Mouse (Mus musculus): Measurements from ENCODE around the gene Pla2g6. TPM values are rescaled to one million over a fixed set of nuclear protein-coding genes. Genes with fewer than 3 reads are reported as not detected.
A peak's percentile ranks its signal among the peaks of the same experiment; 100 is the strongest.

The Pla2g6 gene
- polyA plus RNA-seq, 1 experiment from 2014 or later = 11.0 TPM

- no peak for ATAC-seq (ENCODE audit: insufficient number of reproducible peaks, insufficient read depth, low FRiP score, low TSS enrichment, low read depth)
- Histone ChIP-seq H3K36me3 (peaks cover 23% of the 10 kb centered on the region), H3K4me2 (peak overlapping the region; percentile 75), H3K4me1 (replicated peaks) (peaks cover 23% of the 10 kb centered on the region), H3K9me3 (no peaks in the 10 kb centered on the region), H3K27me3 (peaks cover 56% of the 10 kb centered on the region), H3K4me3 (replicated peaks) (peak overlapping the region; percentile 43), H3K9ac (replicated peaks) (peak overlapping the region; percentile 65), H3K27ac (no peak overlapping the region)
- WGBS = 30% methylated on average over 24 of the region's 24 CpGs
Measured at GRCm38 (mm10) chr15:79252580-79252979, 75.6 kb downstream of the Pla2g6 start.

GRCm38 (mm10) chr15:79251781-79252491 lies 76.3 kb downstream of the Pla2g6 start:
- Histone ChIP-seq H3K4me1 (replicated peaks) (peaks cover 23% of the 10 kb centered on the region), H3K36me3 (peaks cover 28% of the 10 kb centered on the region), H3K27ac (no peak overlapping the region), H3K27me3 (peaks cover 56% of the 10 kb centered on the region), H3K9ac (replicated peaks) (peak overlapping the region; percentile 65), H3K4me3 (replicated peaks) (peak overlapping the region; percentile 43), H3K4me2 (peak overlapping the region; percentile 75), H3K9me3 (no peaks in the 10 kb centered on the region)
- 2% methylated on average over 61 of the region's 61 CpGs for WGBS
- peak; percentile 26 for ATAC-seq (ENCODE audit: insufficient number of reproducible peaks, insufficient read depth, low FRiP score, low TSS enrichment, low read depth)

DNA sequence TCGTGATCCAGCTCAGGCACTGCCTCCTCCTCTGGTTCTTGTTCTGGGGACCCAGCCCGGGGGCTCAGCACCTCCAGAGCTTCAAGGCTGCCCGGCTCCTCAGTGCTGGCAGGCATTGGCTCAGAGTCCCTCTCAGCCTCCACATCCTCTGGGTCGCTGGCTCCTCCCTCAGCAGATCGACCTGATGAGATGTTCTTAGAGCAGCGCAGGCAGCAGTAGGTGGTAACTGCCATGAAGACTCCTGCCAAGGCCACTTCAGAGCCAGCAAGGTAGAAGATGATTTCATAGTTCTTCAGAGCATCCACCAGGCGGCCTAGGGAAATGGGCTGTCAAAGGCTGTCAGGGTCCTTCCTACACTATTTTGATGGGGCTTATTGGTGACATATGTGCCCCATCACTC lies 77.0 kb downstream of the Pla2g6 start:
- H3K4me3 ChIP-seq (replicated peaks) = no peak overlapping the region
- H3K9me3 ChIP-seq = no peaks in the 10 kb centered on the region
- no peak overlapping the region for H3K9ac ChIP-seq (replicated peaks)
- no peak overlapping the region for H3K27ac ChIP-seq
- H3K4me1 ChIP-seq (replicated peaks) = peaks cover 23% of the 10 kb centered on the region
- no peak for ATAC-seq (ENCODE audit: insufficient number of reproducible peaks, insufficient read depth, low FRiP score, low TSS enrichment, low read depth)
- H3K4me2 ChIP-seq = no peak overlapping the region
- H3K27me3 ChIP-seq = peaks cover 56% of the 10 kb centered on the region
- H3K36me3 ChIP-seq = peaks cover 36% of the 10 kb centered on the region
- 44% methylated on average over 7 of the region's 7 CpGs for WGBS

- Histone ChIP-seq H3K36me3 (peaks cover 45% of the 10 kb centered on the region), H3K4me1 (replicated peaks) (peaks cover 23% of the 10 kb centered on the region), H3K4me2 (no peak overlapping the region), H3K27me3 (peaks cover 54% of the 10 kb centered on the region), H3K9me3 (no peaks in the 10 kb centered on the region), H3K9ac (replicated peaks) (no peak overlapping the region), H3K27ac (no peak overlapping the region), H3K4me3 (replicated peaks) (no peak overlapping the region)
- 92% methylated on average over 2 of the region's 2 CpGs for WGBS
- no peak for ATAC-seq (ENCODE audit: insufficient number of reproducible peaks, insufficient read depth, low FRiP score, low TSS enrichment, low read depth)
Measured at GRCm38 (mm10) chr15:79250236-79250635, 78.0 kb downstream of the Pla2g6 start.

- peaks cover 5% of the 10 kb centered on the region; the same call in 1 of the 2 replicates for H3K4me1 ChIP-seq (replicated peaks)
- peaks cover 5% of the 10 kb centered on the region; the same call in 1 of the 2 replicates for H3K27me3 ChIP-seq
- 82% methylated on average over 3 of the region's 3 CpGs for WGBS
- H3K4me3 ChIP-seq (replicated peaks) = no peak overlapping the region
- H3K9ac ChIP-seq (replicated peaks) = no peak overlapping the region
- peaks cover 77% of the 10 kb centered on the region for H3K36me3 ChIP-seq
- no peak overlapping the region for H3K27ac ChIP-seq
- H3K4me2 ChIP-seq = no peak overlapping the region
- no peaks in the 10 kb centered on the region for H3K9me3 ChIP-seq
- no peak for ATAC-seq (ENCODE audit: insufficient number of reproducible peaks, insufficient read depth, low FRiP score, low TSS enrichment, low read depth)
Measured at GRCm38 (mm10) chr15:79245321-79245720, 82.9 kb downstream of the Pla2g6 start.

GRCm38 (mm10) chr15:79244071-79244893 lies 83.9 kb downstream of the Pla2g6 start:
- Histone ChIP-seq H3K9ac (replicated peaks) (0 out of 2 replicates have a peak overlapping the region, but pooled peaks have one; percentile 24), H3K27me3 (no peaks in the 10 kb centered on the region), H3K4me2 (no peak overlapping the region), H3K27ac (0 out of 2 replicates have a peak overlapping the region, but pooled peaks have one; percentile 59), H3K4me1 (replicated peaks) (peaks cover 5% of the 10 kb centered on the region; the same call in 1 of the 2 replicates), H3K9me3 (no peaks in the 10 kb centered on the region), H3K4me3 (replicated peaks) (no peak overlapping the region), H3K36me3 (peaks cover 81% of the 10 kb centered on the region)
- 75% methylated on average over 7 of the region's 7 CpGs for WGBS
- ATAC-seq (ENCODE audit: insufficient number of reproducible peaks, insufficient read depth, low FRiP score, low TSS enrichment, low read depth) = no peak

DNA sequence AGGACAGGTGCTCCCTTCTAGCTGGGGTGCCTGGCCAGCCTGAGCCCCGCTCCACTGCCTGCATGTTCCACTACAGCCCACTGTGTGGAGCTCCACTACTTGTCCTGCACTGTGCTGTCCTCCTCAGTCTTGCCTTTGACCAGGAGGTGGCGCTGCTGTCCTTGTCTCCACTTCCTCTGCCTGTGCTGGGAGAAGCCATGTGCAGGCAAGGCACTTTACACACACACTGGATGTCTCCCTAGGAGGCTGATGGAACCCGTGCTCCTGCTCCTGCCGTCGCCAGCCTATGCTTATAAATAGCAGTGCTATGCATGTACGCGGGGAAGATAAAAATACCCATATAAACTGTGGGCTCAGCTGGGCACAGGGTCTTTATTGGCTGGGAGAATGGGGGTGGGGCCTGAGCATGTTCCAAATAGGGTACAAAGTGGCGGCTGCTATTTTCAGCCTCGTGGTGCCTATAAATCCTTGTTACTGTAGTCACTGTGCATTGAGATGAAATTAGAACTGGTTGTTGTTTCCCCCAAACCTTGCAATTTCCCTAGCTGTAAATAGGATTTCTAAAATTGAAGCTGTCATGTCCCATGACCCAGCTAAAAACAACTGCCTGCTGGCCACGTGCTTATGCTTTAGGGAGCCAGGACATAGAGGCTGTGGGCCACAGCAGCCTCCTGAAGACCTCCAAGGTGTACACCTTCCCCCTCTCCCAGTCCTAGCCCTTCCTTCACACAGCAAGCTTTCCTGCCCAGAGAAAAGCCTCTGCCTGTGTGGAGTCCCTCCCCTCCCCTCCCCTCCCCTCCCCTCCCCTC lies 84.8 kb downstream of the Pla2g6 start:
- ATAC-seq (ENCODE audit: insufficient number of reproducible peaks, insufficient read depth, low FRiP score, low TSS enrichment, low read depth) = peak; percentile 96
- Histone ChIP-seq H3K9ac (replicated peaks) (no peak overlapping the region), H3K4me2 (peak overlapping the region; percentile 11; the same call in 1 of the 2 replicates), H3K36me3 (peaks cover 81% of the 10 kb centered on the region), H3K9me3 (no peaks in the 10 kb centered on the region), H3K4me1 (replicated peaks) (peaks cover 5% of the 10 kb centered on the region; the same call in 1 of the 2 replicates), H3K27me3 (no peaks in the 10 kb centered on the region), H3K27ac (peak overlapping the region; percentile 41; the same call in 1 of the 2 replicates), H3K4me3 (replicated peaks) (no peak overlapping the region)
- 13% methylated on average over 10 of the region's 10 CpGs for WGBS

DNA sequence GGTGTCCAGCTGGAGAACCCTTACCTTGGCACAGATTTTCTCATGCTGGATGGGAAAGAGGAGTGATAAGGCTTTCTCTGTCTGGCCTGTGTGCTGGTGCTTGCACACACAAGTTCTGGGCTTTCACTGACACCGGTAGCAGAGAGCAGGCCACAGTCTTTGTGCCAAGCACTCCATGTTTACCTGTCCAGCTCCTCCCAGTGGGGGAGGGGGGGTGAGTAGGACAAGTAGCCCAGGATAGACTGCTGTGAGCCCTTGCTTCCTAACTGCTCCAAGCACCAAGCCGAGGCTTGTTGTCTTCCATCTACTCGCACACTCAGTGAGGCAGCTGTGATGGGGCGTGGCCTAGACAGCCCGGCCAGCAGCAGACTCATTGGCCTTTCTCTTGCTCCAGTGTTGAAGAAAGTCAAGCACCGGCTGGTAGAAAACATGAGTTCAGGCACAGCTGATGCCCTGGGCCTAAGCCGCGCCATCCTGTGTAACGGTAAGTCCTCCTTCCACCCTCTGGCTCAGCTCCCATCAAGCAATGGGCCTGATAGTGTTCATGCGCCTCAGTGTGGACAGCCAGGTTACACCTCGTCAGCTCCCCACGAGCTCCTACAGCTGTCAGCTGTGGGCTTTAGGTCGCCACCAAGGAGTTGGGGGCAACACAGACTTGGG lies 85.5 kb downstream of the Pla2g6 start:
- Histone ChIP-seq H3K4me3 (replicated peaks) (no peak overlapping the region), H3K9me3 (no peaks in the 10 kb centered on the region), H3K27ac (no peak overlapping the region), H3K4me2 (no peak overlapping the region), H3K9ac (replicated peaks) (no peak overlapping the region), H3K4me1 (replicated peaks) (peaks cover 5% of the 10 kb centered on the region; the same call in 1 of the 2 replicates), H3K36me3 (peaks cover 81% of the 10 kb centered on the region), H3K27me3 (no peaks in the 10 kb centered on the region)
- no peak; the same call in 1 of the 2 replicates for ATAC-seq (ENCODE audit: insufficient number of reproducible peaks, insufficient read depth, low FRiP score, low TSS enrichment, low read depth)
- 77% methylated on average over 13 of the region's 13 CpGs for WGBS

DNA sequence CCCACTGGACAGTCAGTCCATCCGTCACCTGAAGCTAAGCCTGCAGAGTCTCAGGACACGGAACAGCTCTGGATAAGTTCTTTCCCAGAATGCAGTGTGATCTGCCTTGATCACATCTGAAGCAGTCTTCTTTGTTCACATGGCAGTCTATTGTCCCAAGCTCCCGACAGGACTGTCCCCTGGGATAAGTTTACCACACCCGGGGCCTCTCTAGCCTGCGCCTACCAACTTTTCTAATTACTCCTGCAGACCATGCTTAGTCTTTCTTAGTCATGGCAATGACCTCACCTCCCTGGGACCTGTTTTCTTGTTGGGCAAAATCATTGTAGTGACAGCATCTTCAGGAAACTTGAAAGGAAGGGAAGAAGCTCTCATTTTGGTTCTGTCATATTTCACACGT lies 90.2 kb downstream of the Pla2g6 start:
- Histone ChIP-seq H3K27me3 (no peaks in the 10 kb centered on the region), H3K4me3 (replicated peaks) (no peak overlapping the region), H3K27ac (no peak overlapping the region), H3K9me3 (no peaks in the 10 kb centered on the region), H3K4me2 (no peak overlapping the region), H3K9ac (replicated peaks) (no peak overlapping the region), H3K36me3 (peaks cover 88% of the 10 kb centered on the region), H3K4me1 (replicated peaks) (no peaks in the 10 kb centered on the region; the same call in 1 of the 2 replicates)
- whole genome bisulfite sequencing = 90% methylated on average over 6 of the region's 6 CpGs
- ATAC-seq (ENCODE audit: insufficient number of reproducible peaks, insufficient read depth, low FRiP score, low TSS enrichment, low read depth) = no peak

Data from limb, embryonic 12.5 days (tissue).